Mouse (Mus musculus): ENCODE results near the gene Slit3. TPM values are rescaled to one million over a fixed set of nuclear protein-coding genes. Genes with fewer than 3 reads are reported as not detected.
A peak's percentile ranks its signal among the peaks of the same experiment; 100 is the strongest.

Slit3 gene
- polyA plus RNA-seq, 1 experiment from 2014 or later, result 11.1 TPM

DNA sequence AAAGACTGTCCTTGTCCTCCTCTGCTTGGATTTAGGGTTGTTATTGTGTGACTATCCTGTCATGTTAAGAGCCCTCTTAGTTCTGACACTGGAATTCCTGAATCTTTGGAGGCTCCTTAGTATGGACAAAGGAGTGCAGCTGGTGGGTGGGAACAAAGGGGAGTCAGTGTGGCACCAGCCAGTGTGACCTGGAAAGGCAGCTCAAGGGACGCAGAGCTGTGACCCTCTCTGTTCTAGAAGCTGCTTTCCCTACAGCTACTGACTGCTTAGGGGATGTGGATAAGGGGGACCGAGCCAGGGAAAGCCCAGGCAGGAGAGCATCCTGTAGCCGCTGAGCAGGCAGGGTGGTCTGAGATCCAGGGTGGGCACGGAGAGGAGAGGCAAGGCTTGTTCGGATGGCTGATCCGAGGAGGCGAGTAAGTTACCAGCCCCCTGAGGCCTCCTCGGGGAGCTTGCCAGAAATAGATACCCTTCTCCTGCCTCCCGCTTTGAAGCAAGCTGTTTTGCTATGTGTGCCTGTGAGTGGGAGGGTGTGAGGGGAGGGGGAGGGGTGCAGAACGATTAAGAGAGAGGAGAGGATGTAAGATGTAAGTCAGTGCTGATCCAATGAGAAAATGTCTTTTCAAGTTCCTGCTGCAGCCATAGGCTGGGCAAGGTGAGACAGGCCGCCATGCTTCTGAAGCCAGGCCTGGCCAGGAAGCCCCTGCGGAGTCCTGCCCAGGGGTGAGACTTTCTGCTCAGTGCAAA lies 162.0 kb downstream of the Slit3 start:
- Histone ChIP-seq H3K4me1 (ENCODE audit: control insufficient read depth, insufficient read depth, low read length) (peaks cover 10% of the 10 kb centered on the region), H3K27ac (ENCODE audit: low read depth, low read length) (no peak overlapping the region), H3K27me3 (ENCODE audit: control insufficient read depth, insufficient read depth, low read length) (0 out of 2 replicates have a peak, but pooled peaks cover 3% of the 10 kb centered on the region), H3K9me3 (ENCODE audit: control insufficient read depth, low read length) (no peaks in the 10 kb centered on the region; the same call in 1 of the 2 replicates), H3K36me3 (ENCODE audit: control insufficient read depth, insufficient read depth, low read length) (no peaks in the 10 kb centered on the region), H3K4me2 (no peak overlapping the region), H3K4me3 (ENCODE audit: low read depth, low read length) (no peak overlapping the region), H3K9ac (ENCODE audit: low read length) (no peak overlapping the region; the same call in 1 of the 2 replicates)
- WGBS, result 16% methylated on average over 12 of the region's 12 CpGs
- DNase-seq (ENCODE audit: low spot score, missing footprints), result peak; percentile 88
- peak; percentile 55; the same call in 1 of the 2 replicates for ATAC-seq (ENCODE audit: low FRiP score)

DNA sequence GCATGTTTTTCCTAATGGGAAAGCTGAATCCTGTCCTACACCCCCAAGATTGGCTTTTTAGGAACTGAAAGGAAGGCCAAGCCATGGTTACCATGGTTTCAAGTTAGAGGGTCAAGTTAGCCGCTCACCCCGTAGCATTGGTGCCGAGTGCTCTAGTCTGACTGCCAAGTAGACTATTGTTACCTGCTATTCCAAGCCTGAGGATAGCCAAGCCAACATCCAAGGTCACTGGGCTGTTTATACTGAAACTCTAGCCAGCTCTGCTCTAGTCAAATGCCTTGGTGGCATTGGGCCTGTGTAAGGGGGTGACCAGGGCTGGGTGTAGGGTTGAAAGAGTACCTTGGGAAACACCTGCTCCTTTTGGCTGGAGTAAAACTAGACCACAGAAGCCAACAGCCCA lies 162.7 kb downstream of the Slit3 start:
- ATAC-seq (ENCODE audit: low FRiP score), result 0 out of 2 replicates have a peak, but pooled peaks have one; percentile 22
- 0 out of 2 replicates have a peak, but pooled peaks cover 3% of the 10 kb centered on the region for H3K27me3 ChIP-seq (ENCODE audit: control insufficient read depth, insufficient read depth, low read length)

GRCm38 (mm10) chr11:35286578-35287390 lies 165.8 kb downstream of the Slit3 start:
- Histone ChIP-seq H3K4me1 (ENCODE audit: control insufficient read depth, insufficient read depth, low read length) (peaks cover 10% of the 10 kb centered on the region), H3K27me3 (ENCODE audit: control insufficient read depth, insufficient read depth, low read length) (0 out of 2 replicates have a peak, but pooled peaks cover 3% of the 10 kb centered on the region), H3K27ac (ENCODE audit: low read depth, low read length) (no peak overlapping the region), H3K36me3 (ENCODE audit: control insufficient read depth, insufficient read depth, low read length) (no peaks in the 10 kb centered on the region), H3K9me3 (ENCODE audit: control insufficient read depth, low read length) (no peaks in the 10 kb centered on the region; the same call in 1 of the 2 replicates), H3K9ac (ENCODE audit: low read length) (no peak overlapping the region), H3K4me2 (no peak overlapping the region), H3K4me3 (ENCODE audit: low read depth, low read length) (no peak overlapping the region)
- WGBS, result 86% methylated on average over 13 of the region's 13 CpGs
- ATAC-seq (ENCODE audit: low FRiP score), result no peak
- DNase-seq (ENCODE audit: low spot score, missing footprints), result no peak

More for the DNA sequence above, 162.7 kb downstream of the Slit3 start:
- 24% methylated on average over 3 of the region's 3 CpGs for WGBS
- DNase-seq (ENCODE audit: low spot score, missing footprints), result peak; percentile 87
- Histone ChIP-seq H3K4me2 (no peak overlapping the region), H3K9me3 (ENCODE audit: control insufficient read depth, low read length) (no peaks in the 10 kb centered on the region; the same call in 1 of the 2 replicates), H3K36me3 (ENCODE audit: control insufficient read depth, insufficient read depth, low read length) (no peaks in the 10 kb centered on the region), H3K27ac (ENCODE audit: low read depth, low read length) (no peak overlapping the region), H3K4me1 (ENCODE audit: control insufficient read depth, insufficient read depth, low read length) (peaks cover 10% of the 10 kb centered on the region), H3K4me3 (ENCODE audit: low read depth, low read length) (no peak overlapping the region), H3K9ac (ENCODE audit: low read length) (no peak overlapping the region)

GRCm38 (mm10) chr11:35288056-35288455 lies 167.0 kb downstream of the Slit3 start:
- 90% methylated on average over 7 of the region's 7 CpGs for WGBS
- no peaks in the 10 kb centered on the region for H3K27me3 ChIP-seq (ENCODE audit: control insufficient read depth, insufficient read depth, low read length)
- no peak overlapping the region for H3K9ac ChIP-seq (ENCODE audit: low read length)
- H3K4me1 ChIP-seq (ENCODE audit: control insufficient read depth, insufficient read depth, low read length), result peaks cover 10% of the 10 kb centered on the region
- no peaks in the 10 kb centered on the region for H3K36me3 ChIP-seq (ENCODE audit: control insufficient read depth, insufficient read depth, low read length)
- no peak overlapping the region for H3K4me3 ChIP-seq (ENCODE audit: low read depth, low read length)
- no peak overlapping the region for H3K27ac ChIP-seq (ENCODE audit: low read depth, low read length)
- no peak for DNase-seq (ENCODE audit: low spot score, missing footprints)
- H3K4me2 ChIP-seq, result no peak overlapping the region
- ATAC-seq (ENCODE audit: low FRiP score), result no peak
- H3K9me3 ChIP-seq (ENCODE audit: control insufficient read depth, low read length), result no peaks in the 10 kb centered on the region; the same call in 1 of the 2 replicates

DNA sequence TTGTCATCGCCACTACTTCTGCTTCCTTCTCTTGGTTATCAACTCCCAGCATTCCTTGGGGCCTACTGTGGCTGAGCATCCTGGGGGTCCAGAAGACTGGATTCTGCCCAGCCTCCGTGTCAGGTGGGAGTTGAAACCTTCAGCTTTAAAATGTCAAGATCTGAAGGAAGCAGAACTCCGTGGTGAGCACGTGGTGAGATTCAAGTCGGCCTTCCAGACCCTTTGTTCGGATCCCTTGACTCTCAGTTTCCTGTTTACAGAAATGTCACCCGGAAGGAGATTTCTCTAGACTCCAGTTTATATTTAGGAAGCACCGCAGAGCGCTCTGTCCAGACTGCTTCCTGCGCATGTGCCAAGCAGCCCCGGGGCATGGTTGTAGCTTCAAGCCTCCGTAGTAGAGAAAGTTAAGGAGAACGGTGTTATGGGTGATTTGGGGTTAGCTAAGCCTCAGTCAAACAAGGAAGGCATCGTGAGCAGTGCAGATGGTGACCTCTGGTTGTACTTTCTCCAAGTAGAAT lies 167.8 kb downstream of the Slit3 start:
- H3K27me3 ChIP-seq (ENCODE audit: control insufficient read depth, insufficient read depth, low read length), result no peaks in the 10 kb centered on the region; the same call in 1 of the 2 replicates
- 88% methylated on average over 14 of the region's 14 CpGs for WGBS
- no peak overlapping the region for H3K4me3 ChIP-seq (ENCODE audit: low read depth, low read length)
- H3K27ac ChIP-seq (ENCODE audit: low read depth, low read length), result no peak overlapping the region
- H3K4me1 ChIP-seq (ENCODE audit: control insufficient read depth, insufficient read depth, low read length), result peaks cover 3% of the 10 kb centered on the region
- no peaks in the 10 kb centered on the region; the same call in 1 of the 2 replicates for H3K9me3 ChIP-seq (ENCODE audit: control insufficient read depth, low read length)
- no peak overlapping the region for H3K9ac ChIP-seq (ENCODE audit: low read length)
- DNase-seq (ENCODE audit: low spot score, missing footprints) (no peak), ATAC-seq (ENCODE audit: low FRiP score) (no peak)
- no peak overlapping the region for H3K4me2 ChIP-seq
- no peaks in the 10 kb centered on the region for H3K36me3 ChIP-seq (ENCODE audit: control insufficient read depth, insufficient read depth, low read length)

DNA sequence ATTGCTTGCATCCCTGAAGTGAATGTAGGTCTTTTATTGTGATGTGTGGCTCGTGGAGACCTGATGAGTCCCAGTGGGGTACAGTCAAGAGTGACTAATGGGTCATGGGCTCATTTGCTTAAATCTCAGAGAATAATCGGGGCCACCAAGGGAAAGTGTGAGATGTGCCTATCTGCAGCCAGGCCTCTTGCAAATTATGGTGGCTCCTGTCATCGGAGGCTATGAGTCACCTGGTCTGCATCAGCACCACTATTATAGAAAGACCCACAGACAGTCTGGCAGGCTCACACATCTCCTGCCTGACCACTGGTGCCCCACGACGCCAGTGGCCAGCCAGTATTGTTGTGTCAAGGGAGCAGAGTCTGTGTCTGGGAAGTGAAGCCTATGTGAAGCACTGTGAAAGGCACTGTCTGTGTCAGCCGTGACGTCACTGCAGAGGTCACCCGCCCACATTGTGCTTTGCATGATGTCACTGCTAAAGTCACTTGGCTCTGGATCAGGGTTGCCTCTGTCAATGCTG lies 171.3 kb downstream of the Slit3 start:
- no peaks in the 10 kb centered on the region; the same call in 1 of the 2 replicates for H3K27me3 ChIP-seq (ENCODE audit: control insufficient read depth, insufficient read depth, low read length)
- ATAC-seq (ENCODE audit: low FRiP score) (no peak), DNase-seq (ENCODE audit: low spot score, missing footprints) (no peak)
- no peak overlapping the region for H3K9ac ChIP-seq (ENCODE audit: low read length)
- H3K4me3 ChIP-seq (ENCODE audit: low read depth, low read length), result no peak overlapping the region
- H3K4me2 ChIP-seq, result no peak overlapping the region
- no peak overlapping the region for H3K27ac ChIP-seq (ENCODE audit: low read depth, low read length)
- H3K9me3 ChIP-seq (ENCODE audit: control insufficient read depth, low read length), result no peaks in the 10 kb centered on the region; the same call in 1 of the 2 replicates
- H3K4me1 ChIP-seq (ENCODE audit: control insufficient read depth, insufficient read depth, low read length), result no peaks in the 10 kb centered on the region
- no peaks in the 10 kb centered on the region for H3K36me3 ChIP-seq (ENCODE audit: control insufficient read depth, insufficient read depth, low read length)
- WGBS, result 85% methylated on average over 8 of the region's 8 CpGs

GRCm38 (mm10) chr11:35293197-35293596 lies 172.2 kb downstream of the Slit3 start:
- no peaks in the 10 kb centered on the region for H3K9me3 ChIP-seq (ENCODE audit: control insufficient read depth, low read length)
- no peak overlapping the region for H3K4me2 ChIP-seq
- no peak overlapping the region for H3K27ac ChIP-seq (ENCODE audit: low read depth, low read length)
- no peak overlapping the region for H3K4me3 ChIP-seq (ENCODE audit: low read depth, low read length)
- no peaks in the 10 kb centered on the region for H3K36me3 ChIP-seq (ENCODE audit: control insufficient read depth, insufficient read depth, low read length)
- no peak for ATAC-seq (ENCODE audit: low FRiP score)
- whole genome bisulfite sequencing, result 84% methylated on average over 5 of the region's 5 CpGs
- H3K4me1 ChIP-seq (ENCODE audit: control insufficient read depth, insufficient read depth, low read length), result no peaks in the 10 kb centered on the region
- H3K27me3 ChIP-seq (ENCODE audit: control insufficient read depth, insufficient read depth, low read length), result no peaks in the 10 kb centered on the region; the same call in 1 of the 2 replicates
- DNase-seq (ENCODE audit: low spot score, missing footprints), result no peak
- no peak overlapping the region for H3K9ac ChIP-seq (ENCODE audit: low read length)

DNA sequence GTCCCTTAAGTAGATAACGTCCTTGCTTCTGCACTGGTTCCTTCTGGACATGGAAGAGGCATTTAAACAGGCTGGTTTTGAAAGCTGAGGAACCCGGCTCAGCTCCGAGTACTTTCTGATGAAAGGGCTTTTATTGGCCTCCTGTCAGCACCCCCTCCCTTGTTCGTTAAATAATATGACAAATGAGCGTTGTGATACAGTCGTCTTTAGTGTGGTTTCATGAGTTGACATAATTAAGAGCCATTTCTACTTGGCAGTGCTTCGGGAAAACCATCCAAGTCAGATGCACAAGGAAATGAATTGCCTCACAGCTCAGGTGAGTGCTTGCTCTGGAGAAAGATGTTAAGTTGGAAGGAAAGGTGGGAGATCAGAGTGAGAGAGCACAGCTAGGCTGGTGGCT lies 173.6 kb downstream of the Slit3 start:
- WGBS, result 78% methylated on average over 7 of the region's 7 CpGs
- Histone ChIP-seq H3K4me2 (no peak overlapping the region), H3K27ac (ENCODE audit: low read depth, low read length) (no peak overlapping the region), H3K9me3 (ENCODE audit: control insufficient read depth, low read length) (no peaks in the 10 kb centered on the region), H3K4me1 (ENCODE audit: control insufficient read depth, insufficient read depth, low read length) (no peaks in the 10 kb centered on the region), H3K4me3 (ENCODE audit: low read depth, low read length) (no peak overlapping the region), H3K9ac (ENCODE audit: low read length) (no peak overlapping the region), H3K36me3 (ENCODE audit: control insufficient read depth, insufficient read depth, low read length) (no peaks in the 10 kb centered on the region), H3K27me3 (ENCODE audit: control insufficient read depth, insufficient read depth, low read length) (no peaks in the 10 kb centered on the region; the same call in 1 of the 2 replicates)
- no peak for ATAC-seq (ENCODE audit: low FRiP score)
- DNase-seq (ENCODE audit: low spot score, missing footprints), result no peak

Measured in midbrain, embryonic 11.5 days (tissue).